Mouse (Mus musculus): ENCODE measurements around the gene Frrs1. TPM values are rescaled to one million over a fixed set of nuclear protein-coding genes. Genes with fewer than 3 reads are reported as not detected.

Gene Frrs1
- polyA plus RNA-seq, 1 experiment: 49.7 TPM

- no peak for TF ChIP-seq POLR2A (IDR thresholded peaks at IDR 0.05; ENCODE audit: low read depth, low read length)
- TF ChIP-seq CTCF (conservative IDR thresholded peaks at IDR 0.05; ENCODE audit: insufficient read depth, insufficient read length, low read depth, low read length): no peak
- Histone ChIP-seq H3K27ac (ENCODE audit: insufficient read depth, low read depth, low read length) (no peak overlapping the region), H3K36me3 (ENCODE audit: control insufficient read depth, insufficient read depth, low read length) (no peaks in the 10 kb centered on the region), H3K4me1 (ENCODE audit: control insufficient read depth, insufficient read depth, low read length) (no peaks in the 10 kb centered on the region), H3K27me3 (replicated peaks; ENCODE audit: control insufficient read depth, insufficient read depth, low read length) (no peaks in the 10 kb centered on the region), H3K4me3 (ENCODE audit: insufficient read depth, low read depth, low read length) (no peak overlapping the region)
- 84% methylated on average over 6 of the region's 6 CpGs for WGBS
- DNase-seq: no peak
These were observed 55.1 kb downstream of the Frrs1 start for GRCm38 (mm10) chr3:116914374-116914773.

GRCm38 (mm10) chr3:116914931-116915330, 55.7 kb downstream of the Frrs1 start:
- Histone ChIP-seq H3K27me3 (replicated peaks; ENCODE audit: control insufficient read depth, insufficient read depth, low read length) (no peaks in the 10 kb centered on the region), H3K36me3 (ENCODE audit: control insufficient read depth, insufficient read depth, low read length) (no peaks in the 10 kb centered on the region), H3K27ac (ENCODE audit: insufficient read depth, low read depth, low read length) (no peak overlapping the region), H3K4me1 (ENCODE audit: control insufficient read depth, insufficient read depth, low read length) (no peaks in the 10 kb centered on the region), H3K4me3 (ENCODE audit: insufficient read depth, low read depth, low read length) (no peak overlapping the region)
- no peak for TF ChIP-seq POLR2A (IDR thresholded peaks at IDR 0.05; ENCODE audit: low read depth, low read length)
- no peak for TF ChIP-seq CTCF (conservative IDR thresholded peaks at IDR 0.05; ENCODE audit: insufficient read depth, insufficient read length, low read depth, low read length)
- 71% methylated on average over 3 of the region's 3 CpGs for WGBS
- no peak for DNase-seq

GRCm38 (mm10) chr3:116917016-116917415, 57.8 kb downstream of the Frrs1 start:
- 95% methylated on average over 4 of the region's 4 CpGs for WGBS
- Histone ChIP-seq H3K36me3 (ENCODE audit: control insufficient read depth, insufficient read depth, low read length) (no peaks in the 10 kb centered on the region), H3K4me1 (ENCODE audit: control insufficient read depth, insufficient read depth, low read length) (no peaks in the 10 kb centered on the region)

GRCm38 (mm10) chr3:116921535-116921934, 62.3 kb downstream of the Frrs1 start:
- Histone ChIP-seq H3K36me3 (ENCODE audit: control insufficient read depth, insufficient read depth, low read length) (no peaks in the 10 kb centered on the region), H3K4me1 (ENCODE audit: control insufficient read depth, insufficient read depth, low read length) (no peaks in the 10 kb centered on the region), H3K27ac (ENCODE audit: insufficient read depth, low read depth, low read length) (no peak overlapping the region), H3K4me3 (ENCODE audit: insufficient read depth, low read depth, low read length) (no peak overlapping the region), H3K27me3 (replicated peaks; ENCODE audit: control insufficient read depth, insufficient read depth, low read length) (no peaks in the 10 kb centered on the region)
- WGBS: 66% methylated on average over 3 of the region's 3 CpGs
- DNase-seq: peak; percentile 33
- TF ChIP-seq CTCF (conservative IDR thresholded peaks at IDR 0.05; ENCODE audit: insufficient read depth, insufficient read length, low read depth, low read length): no peak
- TF ChIP-seq POLR2A (IDR thresholded peaks at IDR 0.05; ENCODE audit: low read depth, low read length): no peak

More at GRCm38 (mm10) chr3:116917016-116917415, 57.8 kb downstream of the Frrs1 start:
- Histone ChIP-seq H3K4me3 (ENCODE audit: insufficient read depth, low read depth, low read length) (no peak overlapping the region), H3K27me3 (replicated peaks; ENCODE audit: control insufficient read depth, insufficient read depth, low read length) (no peaks in the 10 kb centered on the region), H3K27ac (ENCODE audit: insufficient read depth, low read depth, low read length) (no peak overlapping the region)
- no peak for DNase-seq
- TF ChIP-seq POLR2A (IDR thresholded peaks at IDR 0.05; ENCODE audit: low read depth, low read length): no peak
- no peak for TF ChIP-seq CTCF (conservative IDR thresholded peaks at IDR 0.05; ENCODE audit: insufficient read depth, insufficient read length, low read depth, low read length)

- Histone ChIP-seq H3K27ac (ENCODE audit: insufficient read depth, low read depth, low read length) (no peak overlapping the region), H3K4me1 (ENCODE audit: control insufficient read depth, insufficient read depth, low read length) (no peaks in the 10 kb centered on the region), H3K36me3 (ENCODE audit: control insufficient read depth, insufficient read depth, low read length) (no peaks in the 10 kb centered on the region), H3K27me3 (replicated peaks; ENCODE audit: control insufficient read depth, insufficient read depth, low read length) (no peaks in the 10 kb centered on the region), H3K4me3 (ENCODE audit: insufficient read depth, low read depth, low read length) (no peak overlapping the region)
- DNase-seq: no peak
- 57% methylated on average over 12 of the region's 12 CpGs for WGBS
- TF ChIP-seq POLR2A (IDR thresholded peaks at IDR 0.05; ENCODE audit: low read depth, low read length) (no peak), CTCF (conservative IDR thresholded peaks at IDR 0.05; ENCODE audit: insufficient read depth, insufficient read length, low read depth, low read length) (no peak)
These were observed 63.8 kb downstream of the Frrs1 start for GRCm38 (mm10) chr3:116923042-116923441.

GRCm38 (mm10) chr3:116928994-116929393, 69.7 kb downstream of the Frrs1 start:
- TF ChIP-seq CTCF (conservative IDR thresholded peaks at IDR 0.05; ENCODE audit: insufficient read depth, insufficient read length, low read depth, low read length): no peak
- no peak for TF ChIP-seq POLR2A (IDR thresholded peaks at IDR 0.05; ENCODE audit: low read depth, low read length)
- Histone ChIP-seq H3K36me3 (ENCODE audit: control insufficient read depth, insufficient read depth, low read length) (no peaks in the 10 kb centered on the region), H3K4me3 (ENCODE audit: insufficient read depth, low read depth, low read length) (no peak overlapping the region), H3K27ac (ENCODE audit: insufficient read depth, low read depth, low read length) (no peak overlapping the region), H3K4me1 (ENCODE audit: control insufficient read depth, insufficient read depth, low read length) (no peaks in the 10 kb centered on the region), H3K27me3 (replicated peaks; ENCODE audit: control insufficient read depth, insufficient read depth, low read length) (no peaks in the 10 kb centered on the region)
- no peak for DNase-seq
- 84% methylated on average over 4 of the region's 4 CpGs for WGBS

- Histone ChIP-seq H3K27me3 (replicated peaks; ENCODE audit: control insufficient read depth, insufficient read depth, low read length) (no peaks in the 10 kb centered on the region), H3K4me3 (ENCODE audit: insufficient read depth, low read depth, low read length) (no peak overlapping the region), H3K36me3 (ENCODE audit: control insufficient read depth, insufficient read depth, low read length) (no peaks in the 10 kb centered on the region; the same call in 1 of the 2 replicates), H3K27ac (ENCODE audit: insufficient read depth, low read depth, low read length) (no peak overlapping the region), H3K4me1 (ENCODE audit: control insufficient read depth, insufficient read depth, low read length) (no peaks in the 10 kb centered on the region)
- 86% methylated on average over 1 of the region's 1 CpGs for WGBS
- TF ChIP-seq CTCF (conservative IDR thresholded peaks at IDR 0.05; ENCODE audit: insufficient read depth, insufficient read length, low read depth, low read length) (no peak), POLR2A (IDR thresholded peaks at IDR 0.05; ENCODE audit: low read depth, low read length) (no peak)
- DNase-seq: no peak
These were observed 73.9 kb downstream of the Frrs1 start for GRCm38 (mm10) chr3:116933158-116933557.
